Mouse (Mus musculus) right cerebral cortex, postnatal 10 days (tissue): ENCODE measurements around the gene Wnk2.

Experiments
- DNase-seq, 2 experiments: peaks; one replicate each; pipeline ENCODE4 v3.0.0; 2021; ENCODE audit warnings: low spot score in 2 of 2

Gene Wnk2

DNA sequence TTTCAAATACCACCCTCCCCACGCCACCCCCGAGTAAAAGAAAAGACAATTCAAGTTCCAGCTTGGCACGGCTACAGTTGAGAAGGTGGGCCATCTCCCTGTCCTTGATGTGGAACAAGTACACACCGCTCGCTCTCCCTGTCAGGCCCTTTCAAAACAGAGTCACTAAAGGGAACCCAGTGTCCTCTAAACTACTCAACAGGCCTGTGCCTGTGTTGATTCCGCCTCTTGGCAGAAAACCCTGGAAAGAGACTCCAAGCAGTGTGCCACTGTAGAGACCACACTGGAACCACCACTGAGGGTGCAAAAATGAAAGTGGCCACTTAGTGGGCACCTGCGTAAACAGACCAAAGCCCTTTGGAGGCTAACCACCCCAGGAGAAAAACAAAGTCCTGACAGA lies 4.5 kb downstream of the Wnk2 start:
- DNase-seq: peak in 1 of 2 experiments; percentile 56

DNA sequence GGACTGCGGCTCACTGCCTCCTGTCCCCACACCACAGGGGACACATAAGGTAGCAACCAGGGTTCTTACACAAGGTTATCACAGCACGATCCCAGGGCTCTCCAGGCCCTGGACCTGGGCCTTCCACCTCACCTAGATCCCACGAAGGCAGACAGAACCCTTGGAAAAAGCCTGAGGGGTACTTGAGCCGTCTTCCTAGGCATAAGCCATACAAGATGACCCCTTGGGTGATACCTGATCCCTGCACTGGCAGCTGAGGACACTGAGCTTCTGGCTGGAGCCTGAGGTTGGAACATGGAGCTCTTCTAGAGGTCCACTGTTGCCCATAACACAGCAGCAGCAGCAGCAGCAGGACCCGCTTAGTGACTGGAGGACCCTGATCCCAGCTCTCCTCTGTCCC lies 5.4 kb downstream of the Wnk2 start:
- no peak for DNase-seq

DNA sequence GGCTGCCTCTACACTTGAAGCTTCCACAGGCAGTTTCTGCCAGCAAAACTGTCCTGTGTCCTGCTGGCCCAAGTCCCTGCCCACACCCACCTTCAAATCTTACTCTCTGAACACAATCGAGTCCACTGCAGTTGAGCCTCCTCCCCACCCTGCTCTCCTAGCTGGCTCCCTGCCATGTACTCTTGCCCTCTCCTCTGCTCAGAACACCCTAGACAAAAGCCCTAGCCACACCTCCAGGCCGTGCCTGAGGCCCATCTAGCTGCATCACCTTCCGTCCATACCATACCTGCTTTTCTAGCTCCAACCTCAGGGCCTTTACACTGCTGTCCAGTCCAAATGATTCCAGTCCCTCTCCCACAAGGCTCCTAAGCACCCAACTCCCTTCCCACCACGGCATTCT lies 7.2 kb downstream of the Wnk2 start:
- no peak for DNase-seq

DNA sequence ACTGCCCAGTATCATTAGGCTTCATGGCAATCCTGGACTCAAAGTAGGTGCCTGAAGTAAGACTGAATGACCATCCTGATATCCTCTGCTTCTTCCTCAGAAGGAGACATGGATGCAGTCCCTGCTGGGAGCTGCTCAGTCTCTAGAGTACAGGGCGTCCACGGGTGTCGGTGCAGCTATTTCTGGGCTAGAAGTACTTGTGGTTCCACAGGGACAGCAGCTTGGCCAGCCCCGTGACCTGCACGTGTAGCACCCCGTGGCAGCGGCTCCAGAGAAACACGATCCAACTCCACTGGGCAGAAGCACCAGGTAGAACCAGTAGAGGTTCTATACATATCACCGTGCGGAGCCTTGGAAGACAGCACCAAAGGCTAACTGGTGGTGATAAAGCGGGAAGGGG lies 13.3 kb downstream of the Wnk2 start:
- DNase-seq: no peak

DNA sequence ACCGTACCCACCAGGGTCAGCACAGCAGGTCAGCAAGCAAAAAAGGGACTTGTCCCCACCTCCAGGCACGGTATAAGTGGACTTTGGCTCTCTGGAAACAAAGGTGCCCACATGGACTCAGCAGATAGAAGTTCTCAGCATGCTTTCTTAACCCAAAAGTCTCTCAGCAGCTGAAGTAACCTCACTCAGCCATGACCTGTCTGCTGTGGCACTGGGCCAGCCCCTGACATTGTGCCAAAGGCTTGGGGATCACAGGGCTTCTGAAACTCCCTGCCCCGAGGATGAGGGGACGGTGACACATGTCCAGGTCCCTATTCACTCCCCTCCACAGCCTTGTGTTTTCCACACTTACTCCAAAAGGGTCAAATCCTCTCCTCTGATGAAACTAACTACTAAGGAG lies 14.7 kb downstream of the Wnk2 start:
- DNase-seq: peak in 1 of 2 experiments; percentile 49

DNA sequence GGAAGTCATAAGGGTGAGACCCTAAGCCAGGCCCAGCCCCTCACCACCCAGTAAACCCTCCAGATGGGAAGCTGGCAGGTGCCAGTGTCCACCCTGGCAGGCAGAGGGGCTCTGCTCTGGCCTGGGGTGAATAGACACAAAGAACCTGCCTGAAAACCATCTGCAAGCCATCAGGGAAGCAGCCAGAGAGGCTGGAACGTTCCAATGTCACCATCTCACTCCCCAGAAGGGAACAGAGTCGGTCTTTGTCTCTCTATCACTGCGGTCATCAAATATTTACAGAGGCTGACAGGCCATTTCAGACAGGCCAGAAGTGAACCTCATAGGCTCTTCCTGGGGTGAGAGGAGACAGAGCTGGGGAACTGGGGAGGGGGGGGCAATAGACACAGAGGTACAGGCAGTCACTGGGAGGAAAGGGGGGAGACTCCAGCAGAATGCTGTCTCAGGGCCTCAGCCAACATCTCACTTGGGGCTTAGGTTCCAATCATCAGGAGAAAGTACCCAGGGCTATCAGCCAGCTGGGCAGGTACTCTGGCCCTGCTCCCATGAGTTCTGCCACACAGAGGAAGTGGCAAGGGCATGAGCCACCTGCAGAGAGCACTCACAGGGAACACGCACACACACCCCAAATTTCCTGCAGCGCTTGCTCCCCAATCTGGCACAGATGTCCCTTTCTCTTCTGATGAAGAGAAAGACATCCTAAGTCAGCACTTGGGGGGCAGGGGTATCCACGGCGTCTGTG lies 15.7 kb downstream of the Wnk2 start:
- no peak for DNase-seq

DNA sequence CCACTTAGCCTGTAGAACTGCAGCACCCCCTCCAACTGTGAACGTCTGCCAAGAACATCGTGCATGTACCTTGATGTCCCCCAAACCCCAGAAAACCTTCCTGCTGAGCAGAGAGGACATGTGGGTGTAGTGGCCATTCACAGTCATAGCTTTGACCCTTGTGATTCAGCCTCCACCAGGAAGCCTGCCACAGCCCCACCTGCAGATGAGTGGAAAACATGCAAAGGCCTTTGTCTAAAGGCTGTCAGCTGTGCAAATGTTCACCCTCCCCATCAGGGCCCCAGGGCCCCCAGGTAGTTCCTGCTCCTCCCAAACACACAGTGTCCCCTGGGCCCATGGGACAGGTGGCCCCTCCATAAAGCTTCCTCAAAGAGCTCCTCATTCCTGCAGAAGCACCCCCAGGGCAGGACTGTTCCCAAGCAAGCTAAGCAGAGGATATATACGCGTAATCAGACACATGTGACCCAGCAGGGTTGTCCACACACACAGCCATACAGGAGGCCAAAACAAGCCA lies 16.4 kb downstream of the Wnk2 start:
- DNase-seq: no peak

DNA sequence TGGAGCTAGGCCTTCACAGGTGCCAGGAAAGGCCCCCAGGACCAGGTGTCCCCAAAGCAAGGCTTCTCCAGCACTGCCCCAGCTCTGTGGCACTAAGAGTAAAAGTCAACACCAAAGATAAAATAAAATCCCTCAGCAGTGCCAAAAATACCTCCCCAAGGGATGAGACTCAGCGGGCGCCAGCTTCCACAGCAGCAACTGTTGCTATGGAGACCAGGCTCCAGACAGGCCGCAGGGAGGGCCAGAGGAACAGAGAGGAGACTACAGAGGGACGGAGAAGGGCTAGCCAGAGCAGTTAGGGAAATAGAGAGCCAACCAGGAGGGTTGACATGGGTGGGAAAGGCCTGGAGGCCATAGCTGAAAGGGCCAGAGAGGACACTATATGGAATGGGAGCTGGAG lies 18.0 kb downstream of the Wnk2 start:
- peak; percentile 80 to 86 for DNase-seq

DNA sequence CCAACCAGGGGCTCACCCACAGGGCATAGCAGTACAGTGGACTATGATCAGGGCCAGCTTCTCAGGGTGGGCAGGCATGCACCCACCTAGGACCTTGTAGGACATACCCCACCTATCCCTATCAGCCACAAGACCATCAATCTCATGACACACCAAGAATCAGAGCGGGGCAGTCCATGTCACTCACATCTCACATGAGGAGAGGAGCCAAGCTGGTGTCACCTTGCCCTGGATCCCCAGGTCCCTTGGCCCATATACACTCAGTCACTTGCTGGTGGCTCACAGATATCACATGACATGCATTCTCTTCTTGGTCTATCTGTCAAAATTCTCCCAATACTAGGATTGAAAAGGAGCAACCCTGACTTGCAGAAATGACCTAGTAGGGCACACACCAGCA lies 18.7 kb downstream of the Wnk2 start:
- no peak for DNase-seq

DNA sequence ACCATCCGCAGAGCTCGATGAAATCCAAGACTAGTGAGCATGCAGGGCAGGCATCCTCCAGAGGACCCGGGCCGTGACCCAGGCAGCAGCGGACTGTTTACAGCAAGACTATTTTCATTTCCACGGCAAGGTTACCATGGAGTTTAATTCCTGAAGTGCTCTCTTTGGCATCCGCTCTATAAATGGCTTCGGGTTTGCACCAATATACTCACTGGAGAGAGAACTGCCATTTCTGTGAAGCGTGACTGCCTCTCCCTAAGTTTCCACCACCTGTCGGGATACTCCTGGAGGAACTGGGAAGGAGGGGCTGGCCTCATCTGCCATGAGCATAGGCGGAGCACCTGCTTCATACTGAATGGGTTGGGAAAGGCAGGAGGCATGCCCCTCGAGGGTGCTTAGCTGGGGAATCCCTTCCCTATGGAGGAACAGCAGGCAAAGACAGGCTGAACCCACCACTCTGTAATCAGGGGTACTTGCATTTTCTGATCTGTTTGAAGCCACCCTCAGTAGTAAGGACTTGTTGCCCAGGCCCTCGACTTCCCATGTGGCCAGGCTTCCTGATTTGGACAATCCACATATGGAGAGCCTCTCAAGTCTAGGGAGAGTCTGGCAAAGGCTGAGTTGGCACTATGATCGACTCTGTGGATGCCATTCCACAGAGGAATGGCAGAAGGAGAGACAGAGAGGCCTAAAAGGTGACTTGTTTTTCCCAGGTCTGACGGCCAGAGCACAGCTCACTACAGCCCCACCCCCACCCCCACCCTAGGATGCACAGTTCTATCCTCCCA lies 19.8 kb downstream of the Wnk2 start:
- peak; percentile 64 to 74 for DNase-seq

DNA sequence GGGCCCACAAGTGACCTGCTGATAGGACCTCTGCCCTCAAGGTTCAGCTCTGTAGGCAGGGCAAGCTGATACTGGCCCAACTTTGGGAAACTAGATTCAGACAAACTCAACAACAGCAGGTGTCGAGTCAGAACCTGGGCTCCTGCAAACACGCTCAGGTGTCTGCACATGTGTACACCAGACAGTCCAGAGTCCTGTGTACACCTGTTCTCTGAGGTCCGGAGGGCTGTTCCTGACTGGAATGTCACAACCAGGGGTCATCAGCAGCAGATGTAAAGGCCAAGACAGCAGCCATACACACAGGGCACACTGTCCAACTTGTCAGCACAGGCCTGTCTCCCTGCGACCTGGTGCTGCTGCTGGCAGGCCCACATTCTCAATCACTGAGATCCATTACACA lies 25.7 kb downstream of the Wnk2 start:
- no peak for DNase-seq

DNA sequence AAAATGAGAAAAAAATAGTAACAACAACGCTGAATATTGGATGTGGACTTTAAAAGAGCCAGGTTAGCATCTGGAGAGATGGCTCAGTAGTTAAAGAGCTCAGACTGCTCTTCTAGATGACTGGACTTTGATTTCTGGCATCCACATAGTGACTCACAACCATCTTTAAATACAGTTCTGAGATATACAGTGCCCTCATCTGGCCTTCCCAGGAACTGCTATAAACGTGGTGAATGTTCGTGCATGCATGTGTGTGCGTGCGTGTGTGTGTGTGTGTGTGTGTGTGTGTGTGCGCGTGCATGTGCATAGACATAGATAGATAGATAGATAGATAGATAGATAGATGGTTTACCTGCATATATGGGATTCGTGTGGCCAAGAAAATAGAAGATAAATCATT lies 30.3 kb downstream of the Wnk2 start:
- no peak for DNase-seq

DNA sequence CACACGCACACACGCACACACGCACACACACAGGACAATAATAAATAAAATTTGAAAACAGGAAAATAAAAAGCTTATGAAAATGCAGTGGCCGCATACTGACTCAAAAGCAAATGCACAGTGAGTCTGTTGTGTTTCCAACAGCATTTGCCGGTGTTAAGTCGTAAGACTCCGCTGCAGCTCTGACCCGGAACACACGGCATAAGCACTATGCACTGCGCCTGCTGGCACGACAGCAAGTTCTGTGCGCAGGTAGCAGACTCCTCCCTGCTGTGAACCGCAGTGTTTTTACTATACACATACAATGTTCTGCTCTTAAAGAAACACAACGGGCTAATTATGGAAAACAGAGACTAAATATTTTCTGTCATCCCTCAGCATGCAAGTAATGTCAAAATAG lies 32.9 kb downstream of the Wnk2 start:
- no peak for DNase-seq

DNA sequence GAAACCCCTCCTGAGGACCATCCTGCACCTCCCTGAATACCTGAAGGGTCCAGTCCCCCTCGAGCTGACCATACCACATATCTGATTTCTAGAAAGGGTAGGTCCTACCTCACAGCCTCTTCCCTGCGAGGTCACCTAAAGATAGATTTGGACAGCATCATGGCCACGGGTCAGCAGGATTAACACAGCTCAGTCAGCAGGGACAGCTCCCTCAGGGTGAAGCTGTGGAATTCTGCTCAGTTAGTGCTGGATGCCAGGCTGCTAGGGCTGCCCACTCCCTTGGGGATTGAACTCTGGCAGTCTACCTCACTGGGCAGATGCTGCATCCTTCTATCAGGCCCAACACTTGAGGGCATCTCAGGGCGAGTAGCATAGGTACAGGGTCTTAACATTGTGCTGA lies 33.7 kb downstream of the Wnk2 start:
- DNase-seq: no peak

DNA sequence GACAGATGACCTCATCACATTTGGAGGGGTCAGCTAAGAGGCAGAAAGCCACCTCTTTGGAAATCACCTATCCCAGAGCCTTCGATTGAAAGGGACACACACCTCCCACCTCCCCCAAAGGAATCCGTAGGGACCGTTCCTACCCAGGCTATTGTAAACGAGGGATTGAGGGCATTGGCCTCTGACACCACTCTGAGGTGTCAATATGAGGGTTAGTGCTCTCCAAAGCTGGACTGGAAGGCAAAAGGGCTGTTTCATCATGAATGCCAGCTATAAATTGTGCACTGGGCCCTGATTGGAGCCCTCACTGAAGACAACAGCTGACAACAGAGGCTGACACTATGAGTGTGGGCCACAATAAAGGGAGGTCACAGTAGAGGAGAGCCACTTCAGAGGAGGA lies 34.5 kb downstream of the Wnk2 start:
- no peak for DNase-seq

DNA sequence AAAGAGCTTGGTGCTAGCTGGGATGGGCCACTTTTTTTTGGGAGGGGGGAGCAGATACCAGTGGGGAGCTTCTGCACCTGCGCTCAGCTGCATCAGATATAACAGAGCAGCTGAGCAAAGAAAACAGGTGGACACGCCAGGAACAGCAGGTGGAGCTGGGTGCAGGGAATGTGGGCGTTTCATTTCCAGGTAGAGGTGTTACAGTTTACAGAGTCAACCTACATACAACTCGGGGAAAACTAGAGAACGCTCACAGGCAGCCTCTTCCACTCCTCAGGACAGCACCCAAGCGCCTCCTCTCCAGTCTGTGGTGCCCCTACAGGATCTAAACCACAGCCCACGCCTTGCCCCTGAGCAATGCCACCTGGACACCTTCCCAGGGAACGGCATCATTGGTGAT lies 35.2 kb downstream of the Wnk2 start:
- DNase-seq: no peak

DNA sequence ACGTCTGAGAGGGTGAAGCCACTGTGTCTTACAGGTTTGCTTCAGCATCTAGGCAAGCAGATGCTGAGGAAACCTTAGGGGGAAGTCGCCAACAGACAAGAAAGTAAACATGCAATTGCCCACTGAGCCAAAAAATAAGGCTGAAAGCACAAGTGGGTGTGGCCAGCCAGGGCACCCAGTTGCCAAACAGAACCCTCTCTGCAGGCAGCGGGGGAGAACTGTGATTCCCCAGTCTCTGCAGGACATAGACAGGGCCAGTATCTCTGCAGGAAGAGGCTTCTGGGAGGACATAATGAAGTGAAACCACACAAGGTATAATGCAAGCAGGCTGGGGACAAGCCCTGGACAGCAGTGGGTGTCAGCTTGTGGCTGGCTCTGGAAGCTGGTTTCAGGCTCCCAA lies 38.1 kb downstream of the Wnk2 start:
- DNase-seq: no peak

DNA sequence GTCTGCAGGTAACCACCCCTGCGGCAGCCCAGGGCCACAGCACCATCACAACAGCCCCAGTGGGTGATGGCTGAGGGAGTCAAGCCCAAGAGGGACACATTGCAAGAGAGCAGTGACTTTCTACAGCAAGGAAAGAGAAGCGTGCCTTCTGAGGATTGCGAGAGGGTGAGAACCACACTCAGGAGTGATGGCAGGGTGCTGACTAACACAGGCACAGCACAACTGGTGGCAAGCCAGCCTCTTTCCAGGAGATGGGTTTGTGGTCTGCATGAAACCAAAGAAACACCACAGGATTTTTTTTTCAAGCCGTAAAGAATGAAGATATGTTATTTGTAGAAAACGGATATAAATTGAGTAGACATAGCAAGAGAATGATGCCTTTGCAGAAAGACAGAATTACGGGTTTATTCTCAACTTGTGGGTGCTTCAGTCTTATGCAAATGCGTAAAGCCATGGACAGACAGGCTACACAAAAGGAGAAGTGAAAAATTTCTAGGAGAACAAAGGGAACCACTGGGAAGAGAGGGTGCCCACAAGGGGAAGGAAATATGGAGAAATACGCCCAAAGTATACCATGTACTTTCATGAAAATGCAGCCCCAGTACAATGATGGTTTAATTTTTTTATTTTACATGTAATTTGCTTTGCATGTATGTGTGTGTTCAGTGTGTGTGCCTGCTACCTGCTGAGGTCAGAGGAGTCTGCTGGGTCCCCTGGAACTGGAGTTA lies 39.5 kb downstream of the Wnk2 start:
- no peak for DNase-seq

DNA sequence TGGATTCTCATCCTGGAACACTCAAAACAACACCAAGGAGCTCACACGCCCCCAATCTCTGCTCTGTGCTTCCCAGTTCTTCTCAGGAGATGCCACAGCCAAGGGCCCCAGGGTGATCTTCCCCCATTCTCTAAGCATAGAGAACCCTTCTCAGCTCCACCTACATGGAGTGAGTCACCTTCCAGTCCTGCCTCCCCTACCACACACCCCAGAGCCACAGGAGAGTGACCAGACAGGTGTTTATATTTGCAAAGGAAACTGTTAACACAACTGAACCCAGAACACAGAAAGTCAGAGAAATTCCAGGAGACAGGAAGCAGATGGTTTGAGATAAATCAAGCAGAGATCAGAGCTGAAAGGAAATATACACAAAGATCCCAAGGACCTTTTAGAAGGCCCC lies 43.9 kb downstream of the Wnk2 start:
- DNase-seq: no peak

DNA sequence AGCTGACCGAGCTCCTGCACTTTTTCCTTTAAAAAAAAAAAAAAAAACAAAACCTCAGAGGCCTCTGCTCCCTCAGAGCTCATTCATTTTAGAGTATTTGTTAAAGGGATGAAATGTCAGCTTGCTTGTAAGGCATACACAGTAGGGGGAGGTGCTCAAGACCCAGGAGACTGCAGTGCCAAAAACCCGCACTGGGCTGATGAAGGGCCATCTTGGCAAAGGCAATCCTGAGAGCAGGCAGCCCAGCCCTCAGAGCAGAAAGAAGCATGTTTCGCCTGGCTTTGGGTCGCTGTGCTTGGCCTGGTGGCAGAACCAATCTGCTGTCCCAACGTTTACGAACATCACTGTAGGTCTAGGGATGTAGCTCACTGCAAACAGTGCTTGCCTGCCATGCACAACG lies 44.6 kb downstream of the Wnk2 start:
- peak in 1 of 2 experiments; percentile 53 for DNase-seq

DNA sequence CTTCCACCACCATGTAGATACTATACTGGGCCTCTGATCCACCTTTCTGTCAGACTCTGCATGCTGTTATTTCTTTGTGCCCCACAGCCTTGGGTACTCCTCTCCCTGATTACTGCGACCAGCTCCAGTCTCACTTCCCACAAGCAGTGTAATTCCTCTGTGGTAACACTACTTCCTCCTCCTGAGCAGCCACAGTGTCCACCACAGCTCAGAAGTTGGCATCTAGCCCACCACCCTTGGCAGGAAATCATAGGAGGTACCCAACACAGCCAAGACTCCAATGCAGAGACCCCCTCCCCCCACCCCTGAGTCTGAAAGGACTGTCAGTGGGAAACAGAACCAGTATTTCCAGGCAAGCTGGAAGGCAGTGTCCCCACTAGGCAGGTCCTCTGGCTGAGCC lies 47.4 kb downstream of the Wnk2 start:
- peak; percentile 90 for DNase-seq

DNA sequence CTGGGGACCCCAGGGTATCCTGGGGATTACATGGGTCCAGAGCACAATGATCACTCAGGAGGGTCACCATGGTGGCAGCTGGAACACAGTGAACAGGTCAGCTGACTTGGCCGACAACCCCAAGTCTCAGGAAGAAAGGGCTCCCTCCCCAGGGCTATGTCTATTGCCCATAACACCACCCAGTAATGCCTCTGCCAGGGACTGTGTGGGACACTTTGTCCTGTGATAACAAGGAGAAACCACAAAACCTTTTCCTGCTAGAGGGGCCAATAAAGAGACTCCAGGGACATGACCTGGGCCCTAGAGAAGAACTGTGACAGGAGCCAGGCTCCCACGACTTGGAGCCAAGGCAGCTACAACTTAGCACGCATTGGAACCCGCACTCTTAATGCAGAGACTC lies 51.0 kb downstream of the Wnk2 start:
- no peak for DNase-seq

DNA sequence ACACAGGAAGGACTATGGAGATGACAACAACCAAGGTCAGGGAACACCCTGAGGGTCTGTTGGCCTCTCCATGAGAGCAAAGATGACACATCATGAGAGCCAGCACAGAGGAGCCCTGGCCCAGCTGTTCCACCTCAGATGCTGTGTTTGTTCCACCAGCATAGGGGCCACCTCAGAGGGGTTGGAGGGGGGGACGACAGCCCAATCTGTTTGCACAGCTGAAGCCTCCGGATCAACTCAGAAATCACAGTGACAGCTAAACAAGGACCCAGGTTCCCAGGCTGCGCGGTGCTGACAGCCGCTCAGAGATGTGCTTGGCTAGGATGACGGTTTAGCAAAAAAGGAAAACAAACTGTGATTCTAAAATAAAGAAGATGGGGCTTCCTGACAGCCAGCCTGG lies 53.1 kb downstream of the Wnk2 start:
- DNase-seq: no peak
